Mouse (Mus musculus): ENCODE measurements around the gene Sept9. TPM values are rescaled to one million over a fixed set of nuclear protein-coding genes. Genes with fewer than 3 reads are reported as not detected.

The Sept9 gene
- polyA plus RNA-seq, 1 experiment from 2014 or later, result 180 TPM

- H3K9me3 ChIP-seq, result peaks cover 7% of the 10 kb centered on the region; the same call in 1 of the 2 replicates
- no peak overlapping the region for H3K27ac ChIP-seq
- no peak overlapping the region for H3K4me3 ChIP-seq (replicated peaks)
- WGBS, result 89% methylated on average over 10 of the region's 10 CpGs
- no peak overlapping the region for H3K9ac ChIP-seq
- no peaks in the 10 kb centered on the region for H3K36me3 ChIP-seq (replicated peaks)
- peaks cover 50% of the 10 kb centered on the region for H3K4me1 ChIP-seq
- no peak for ATAC-seq (ENCODE audit: low FRiP score)
- peaks cover 48% of the 10 kb centered on the region for H3K27me3 ChIP-seq
- H3K4me2 ChIP-seq, result no peak overlapping the region
Measured at GRCm38 (mm10) chr11:117401583-117402367, 202.3 kb downstream of the Sept9 start.

GRCm38 (mm10) chr11:117402550-117402949 lies 203.1 kb downstream of the Sept9 start:
- ATAC-seq (ENCODE audit: low FRiP score), result no peak
- Histone ChIP-seq H3K9me3 (peaks cover 7% of the 10 kb centered on the region; the same call in 1 of the 2 replicates), H3K27ac (no peak overlapping the region), H3K4me3 (replicated peaks) (no peak overlapping the region), H3K4me1 (peaks cover 56% of the 10 kb centered on the region), H3K36me3 (replicated peaks) (no peaks in the 10 kb centered on the region), H3K9ac (no peak overlapping the region), H3K27me3 (peaks cover 43% of the 10 kb centered on the region), H3K4me2 (no peak overlapping the region)
- WGBS, result 92% methylated on average over 11 of the region's 11 CpGs

- peaks cover 55% of the 10 kb centered on the region for H3K4me1 ChIP-seq
- H3K4me2 ChIP-seq, result no peak overlapping the region
- WGBS, result 91% methylated on average over 6 of the region's 6 CpGs
Measured at GRCm38 (mm10) chr11:117403073-117403472, 203.6 kb downstream of the Sept9 start.

GRCm38 (mm10) chr11:117403781-117404180 lies 204.3 kb downstream of the Sept9 start:
- ATAC-seq (ENCODE audit: low FRiP score), result no peak
- Histone ChIP-seq H3K27ac (no peak overlapping the region), H3K36me3 (replicated peaks) (no peaks in the 10 kb centered on the region), H3K9me3 (peaks cover 7% of the 10 kb centered on the region; the same call in 1 of the 2 replicates), H3K27me3 (peaks cover 36% of the 10 kb centered on the region), H3K4me2 (no peak overlapping the region), H3K4me1 (peaks cover 57% of the 10 kb centered on the region), H3K4me3 (replicated peaks) (no peak overlapping the region), H3K9ac (no peak overlapping the region)
- 38% methylated on average over 7 of the region's 7 CpGs for WGBS

More at GRCm38 (mm10) chr11:117403073-117403472, 203.6 kb downstream of the Sept9 start:
- H3K27me3 ChIP-seq, result peaks cover 37% of the 10 kb centered on the region
- no peak overlapping the region for H3K27ac ChIP-seq
- H3K9me3 ChIP-seq, result peaks cover 7% of the 10 kb centered on the region; the same call in 1 of the 2 replicates
- no peak for ATAC-seq (ENCODE audit: low FRiP score)
- no peaks in the 10 kb centered on the region for H3K36me3 ChIP-seq (replicated peaks)
- H3K4me3 ChIP-seq (replicated peaks), result no peak overlapping the region
- H3K9ac ChIP-seq, result no peak overlapping the region

- Histone ChIP-seq H3K9ac (0 out of 2 replicates have a peak overlapping the region, but pooled peaks have one; percentile 48), H3K9me3 (peaks cover 6% of the 10 kb centered on the region; the same call in 1 of the 2 replicates), H3K4me3 (replicated peaks) (no peak overlapping the region), H3K4me2 (peak overlapping the region; percentile 66), H3K27ac (peak overlapping the region; percentile 97), H3K4me1 (peaks cover 63% of the 10 kb centered on the region), H3K36me3 (replicated peaks) (no peaks in the 10 kb centered on the region), H3K27me3 (peaks cover 36% of the 10 kb centered on the region)
- 52% methylated on average over 1 of the region's 1 CpGs for WGBS
- 0 out of 2 replicates have a peak, but pooled peaks have one; percentile 0 for ATAC-seq (ENCODE audit: low FRiP score)
Measured at GRCm38 (mm10) chr11:117406711-117407110, 207.2 kb downstream of the Sept9 start.

GRCm38 (mm10) chr11:117407196-117407595 lies 207.7 kb downstream of the Sept9 start:
- peak; percentile 21; the same call in 1 of the 2 replicates for ATAC-seq (ENCODE audit: low FRiP score)

GRCm38 (mm10) chr11:117407651-117408441 lies 208.4 kb downstream of the Sept9 start:
- Histone ChIP-seq H3K36me3 (replicated peaks) (no peaks in the 10 kb centered on the region), H3K4me3 (replicated peaks) (peak overlapping the region; percentile 30), H3K4me1 (peaks cover 63% of the 10 kb centered on the region), H3K9me3 (no peaks in the 10 kb centered on the region), H3K9ac (peak overlapping the region; percentile 48), H3K27me3 (peaks cover 41% of the 10 kb centered on the region), H3K4me2 (peak overlapping the region; percentile 66), H3K27ac (peak overlapping the region; percentile 97)
- WGBS, result under 1% methylated on average over 28 of the region's 28 CpGs
- peak; percentile 90 for ATAC-seq (ENCODE audit: low FRiP score)

More at GRCm38 (mm10) chr11:117407196-117407595, 207.7 kb downstream of the Sept9 start:
- Histone ChIP-seq H3K4me2 (peak overlapping the region; percentile 66), H3K9ac (peak overlapping the region; percentile 48; the same call in 1 of the 2 replicates), H3K4me1 (peaks cover 63% of the 10 kb centered on the region), H3K36me3 (replicated peaks) (no peaks in the 10 kb centered on the region), H3K9me3 (peaks cover 1% of the 10 kb centered on the region; the same call in 1 of the 2 replicates), H3K27me3 (peaks cover 39% of the 10 kb centered on the region), H3K4me3 (replicated peaks) (peak overlapping the region; percentile 30; the same call in 1 of the 2 replicates), H3K27ac (peak overlapping the region; percentile 97)
- 8% methylated on average over 4 of the region's 4 CpGs for WGBS

- Histone ChIP-seq H3K4me1 (peaks cover 68% of the 10 kb centered on the region), H3K27ac (peak overlapping the region; percentile 97), H3K27me3 (peaks cover 46% of the 10 kb centered on the region), H3K9ac (peak overlapping the region; percentile 48), H3K4me3 (replicated peaks) (peak overlapping the region; percentile 30), H3K9me3 (no peaks in the 10 kb centered on the region), H3K36me3 (replicated peaks) (no peaks in the 10 kb centered on the region), H3K4me2 (peak overlapping the region; percentile 66)
- 4% methylated on average over 16 of the region's 16 CpGs for whole genome bisulfite sequencing
- ATAC-seq (ENCODE audit: low FRiP score), result peak; percentile 24
Measured at GRCm38 (mm10) chr11:117408442-117409031, 209.1 kb downstream of the Sept9 start.

GRCm38 (mm10) chr11:117409331-117409730 lies 209.9 kb downstream of the Sept9 start:
- H3K27ac ChIP-seq, result peak overlapping the region; percentile 97
- H3K4me3 ChIP-seq (replicated peaks), result no peak overlapping the region
- ATAC-seq (ENCODE audit: low FRiP score), result no peak
- peaks cover 51% of the 10 kb centered on the region for H3K27me3 ChIP-seq
- H3K4me1 ChIP-seq, result peaks cover 69% of the 10 kb centered on the region
- WGBS, result 63% methylated on average over 11 of the region's 11 CpGs
- H3K36me3 ChIP-seq (replicated peaks), result no peaks in the 10 kb centered on the region
- peak overlapping the region; percentile 66; the same call in 1 of the 2 replicates for H3K4me2 ChIP-seq
- H3K9ac ChIP-seq, result no peak overlapping the region
- no peaks in the 10 kb centered on the region for H3K9me3 ChIP-seq

GRCm38 (mm10) chr11:117410059-117410458 lies 210.6 kb downstream of the Sept9 start:
- no peak for ATAC-seq (ENCODE audit: low FRiP score)
- H3K4me3 ChIP-seq (replicated peaks), result no peak overlapping the region

GRCm38 (mm10) chr11:117411663-117412062 lies 212.2 kb downstream of the Sept9 start:
- Histone ChIP-seq H3K4me2 (no peak overlapping the region), H3K9ac (no peak overlapping the region), H3K27me3 (peaks cover 58% of the 10 kb centered on the region), H3K9me3 (no peaks in the 10 kb centered on the region), H3K4me1 (peaks cover 69% of the 10 kb centered on the region), H3K4me3 (replicated peaks) (no peak overlapping the region), H3K27ac (no peak overlapping the region), H3K36me3 (replicated peaks) (no peaks in the 10 kb centered on the region)
- no peak for ATAC-seq (ENCODE audit: low FRiP score)
- 90% methylated on average over 4 of the region's 4 CpGs for WGBS

More at GRCm38 (mm10) chr11:117410059-117410458, 210.6 kb downstream of the Sept9 start:
- H3K9ac ChIP-seq, result peak overlapping the region; percentile 26; the same call in 1 of the 2 replicates
- H3K36me3 ChIP-seq (replicated peaks), result no peaks in the 10 kb centered on the region
- peak overlapping the region; percentile 97 for H3K27ac ChIP-seq
- no peaks in the 10 kb centered on the region for H3K9me3 ChIP-seq
- H3K4me1 ChIP-seq, result peaks cover 69% of the 10 kb centered on the region
- WGBS, result 2% methylated on average over 6 of the region's 6 CpGs
- H3K27me3 ChIP-seq, result peaks cover 55% of the 10 kb centered on the region
- H3K4me2 ChIP-seq, result peak overlapping the region; percentile 29
